Mouse (Mus musculus) layer of hippocampus, postnatal 14 days (tissue): ENCODE measurements around the gene Mllt3. TPM values are rescaled to one million over a fixed set of nuclear protein-coding genes. Genes with fewer than 3 reads are reported as not detected.

Experiments used
- DNase-seq, 2 experiments: peaks; one replicate each; pipeline ENCODE4 v3.0.0; 2021 to 2022; ENCODE audit warnings: low spot score in 2 of 2, mixed read lengths in 1 of 2
- total RNA-seq, 2 experiments: library from RNA; stranded (reverse); gene quantifications; 2 replicates each; pipeline ENCODE4 v1.2.3; 2021

Gene Mllt3
- total RNA-seq, 2 experiments from 2014 or later, result 46.8 to 47.3 TPM

- DNase-seq, result no peak
Measured at GRCm38 (mm10) chr4:87954421-87955083, 78.6 kb downstream of the Mllt3 start.

DNA sequence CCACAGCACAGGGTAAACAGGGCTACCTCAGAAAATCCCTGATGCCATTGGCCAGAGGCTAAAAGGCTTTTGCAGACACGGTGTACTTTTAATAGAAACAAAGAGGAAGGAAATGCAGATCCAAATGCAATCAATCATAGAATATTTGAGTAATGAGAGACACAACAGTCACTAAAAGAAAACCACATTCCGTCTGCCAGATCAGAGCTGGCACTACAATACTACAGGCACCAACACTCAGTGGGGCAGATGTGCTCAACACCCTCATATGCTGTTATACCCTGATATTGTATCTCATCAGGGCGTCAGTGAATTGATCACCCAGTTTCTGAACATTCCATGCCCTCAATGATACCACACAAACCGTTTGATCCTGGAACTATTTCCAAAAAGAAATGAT lies 79.4 kb downstream of the Mllt3 start:
- no peak for DNase-seq

- DNase-seq, result no peak
Measured at GRCm38 (mm10) chr4:87953268-87953667, 79.9 kb downstream of the Mllt3 start.

DNA sequence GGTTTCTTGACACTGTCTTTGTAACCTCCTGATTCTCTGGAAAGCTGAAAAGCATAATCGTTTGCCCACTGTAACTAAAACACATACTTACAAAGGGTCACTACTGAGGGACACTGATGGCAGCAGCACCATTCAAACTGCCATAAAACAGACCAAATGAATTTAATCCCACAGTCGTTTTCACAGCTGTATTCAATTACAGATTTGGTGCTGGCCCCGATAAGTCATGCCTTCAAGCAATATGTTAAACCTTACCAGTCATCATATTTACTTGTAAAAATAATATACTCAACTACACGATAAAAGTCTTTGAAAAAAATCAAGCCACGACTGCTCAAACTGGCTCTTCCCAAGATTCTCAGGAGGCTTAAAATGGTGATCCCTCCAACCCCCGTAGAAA lies 83.7 kb downstream of the Mllt3 start:
- DNase-seq, result no peak

- no peak for DNase-seq
Measured at GRCm38 (mm10) chr4:87944320-87944719, 88.8 kb downstream of the Mllt3 start.

DNA sequence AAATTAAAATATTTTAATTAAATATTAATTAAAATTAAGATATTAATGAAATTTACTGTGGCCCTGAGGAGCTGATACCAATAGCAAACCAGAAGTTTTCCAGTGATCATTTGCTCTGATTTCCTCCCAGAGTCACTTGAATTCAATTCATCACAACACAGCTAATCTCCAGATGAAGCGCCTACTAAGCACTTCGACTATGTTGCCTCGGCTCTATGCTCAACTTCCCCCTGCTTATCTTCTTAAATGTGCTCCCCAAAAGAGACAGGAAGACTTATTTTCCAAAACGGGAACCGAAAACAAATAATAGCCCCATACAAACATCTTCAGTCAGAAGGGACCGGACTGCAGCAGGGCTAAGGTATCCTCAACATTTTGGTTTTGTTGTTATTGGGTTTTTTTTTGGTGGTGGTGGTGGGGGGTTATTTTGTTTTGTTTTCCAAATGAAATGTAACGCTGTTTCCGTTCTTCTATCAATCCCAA lies 90.2 kb downstream of the Mllt3 start:
- no peak for DNase-seq

DNA sequence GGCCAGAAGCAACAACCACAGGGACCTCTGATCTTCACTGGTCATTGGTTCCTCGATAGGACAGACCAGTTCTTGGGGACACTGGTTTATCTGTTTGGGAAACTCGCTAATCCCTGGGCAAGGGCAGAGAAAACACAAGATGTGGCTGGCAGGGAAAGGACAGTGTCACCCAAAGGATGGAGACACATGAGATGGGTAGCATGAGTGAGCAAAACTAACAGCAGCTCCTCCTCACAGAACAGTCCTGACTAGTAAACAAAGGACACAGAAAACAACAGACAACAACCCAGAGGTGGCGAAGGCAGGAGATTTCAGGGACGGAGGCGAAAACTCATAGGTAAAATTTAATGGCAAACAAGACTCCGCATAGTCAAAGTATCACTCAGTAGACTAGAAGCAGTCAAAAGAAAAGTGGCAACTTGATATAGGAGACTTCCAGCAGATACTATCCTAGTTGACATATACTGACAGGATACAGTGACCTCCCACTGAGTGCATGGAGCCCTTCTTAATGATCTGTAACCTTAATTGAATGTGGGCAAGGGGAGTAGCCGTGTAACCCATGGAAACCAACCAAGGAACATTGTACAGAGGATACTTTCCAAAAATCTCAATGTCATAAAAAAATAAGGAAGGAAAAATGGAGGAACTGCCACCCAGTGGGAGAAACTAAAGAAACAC lies 93.5 kb downstream of the Mllt3 start:
- DNase-seq, result no peak

GRCm38 (mm10) chr4:87936326-87936725 lies 96.8 kb downstream of the Mllt3 start:
- no peak for DNase-seq

DNA sequence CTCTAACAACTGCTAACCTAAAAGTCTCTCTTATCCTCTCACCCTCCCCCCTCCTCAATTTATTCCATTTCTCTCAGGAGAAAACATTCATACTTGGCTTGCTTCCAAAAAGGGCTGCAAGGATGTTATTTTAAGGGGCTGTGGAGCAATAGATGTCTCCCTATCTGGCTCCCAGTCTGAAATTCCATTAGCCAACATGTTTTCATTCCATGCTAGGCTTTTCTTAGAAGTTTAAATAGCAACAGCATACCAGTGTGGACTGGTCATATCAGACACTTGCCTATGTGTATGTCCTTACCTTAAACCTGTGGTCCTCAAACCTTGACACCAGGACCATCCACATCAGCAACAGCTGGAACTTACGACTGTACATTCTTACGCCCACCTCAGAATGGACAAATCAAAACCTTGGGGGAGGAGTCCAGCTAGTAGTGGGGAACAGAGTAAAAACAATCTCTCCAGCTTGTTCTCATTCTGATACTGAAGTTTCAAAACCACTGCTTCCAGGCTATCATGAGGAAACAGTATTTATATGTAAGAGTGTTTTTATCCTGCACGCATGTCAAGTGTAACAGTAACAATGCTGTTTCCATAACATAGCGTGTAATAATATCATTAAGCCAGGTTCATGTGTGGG lies 99.3 kb downstream of the Mllt3 start:
- DNase-seq, result no peak

- DNase-seq, result no peak
Measured at GRCm38 (mm10) chr4:87930356-87931245, 102.6 kb downstream of the Mllt3 start.

DNA sequence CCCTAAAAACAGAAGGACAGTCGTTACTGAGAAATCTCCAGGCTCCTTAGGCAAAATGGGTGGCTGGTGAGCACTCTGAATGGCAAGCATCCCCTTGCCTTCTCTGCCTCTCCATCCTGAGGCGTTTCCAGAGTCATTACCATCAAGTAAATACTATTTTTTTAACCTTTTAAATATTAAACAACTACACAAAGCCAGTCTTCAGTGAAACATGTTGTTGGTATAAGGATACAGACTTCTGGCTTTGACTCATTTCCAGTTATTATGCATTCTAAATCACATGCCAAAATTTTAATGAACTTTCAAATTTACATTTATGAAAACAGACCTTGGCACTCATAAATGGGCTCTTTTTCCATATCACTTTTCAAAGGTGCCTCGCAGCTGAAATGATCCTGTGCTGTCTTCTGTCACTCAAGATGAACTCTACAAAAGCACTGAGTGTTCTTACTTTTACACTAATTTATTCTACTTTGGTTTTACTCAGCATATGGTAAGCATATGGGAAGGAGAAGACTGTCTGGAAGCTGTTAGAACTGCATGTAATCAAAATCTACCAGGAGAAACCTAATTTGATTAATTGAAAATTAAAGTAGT lies 104.5 kb downstream of the Mllt3 start:
- DNase-seq, result peak in 1 of 2 experiments; percentile 38

- DNase-seq, result no peak
Measured at GRCm38 (mm10) chr4:87927354-87927753, 105.8 kb downstream of the Mllt3 start.

- no peak for DNase-seq
Measured at GRCm38 (mm10) chr4:87920664-87921063, 112.5 kb downstream of the Mllt3 start.

GRCm38 (mm10) chr4:87911172-87911994 lies 121.8 kb downstream of the Mllt3 start:
- no peak for DNase-seq

DNA sequence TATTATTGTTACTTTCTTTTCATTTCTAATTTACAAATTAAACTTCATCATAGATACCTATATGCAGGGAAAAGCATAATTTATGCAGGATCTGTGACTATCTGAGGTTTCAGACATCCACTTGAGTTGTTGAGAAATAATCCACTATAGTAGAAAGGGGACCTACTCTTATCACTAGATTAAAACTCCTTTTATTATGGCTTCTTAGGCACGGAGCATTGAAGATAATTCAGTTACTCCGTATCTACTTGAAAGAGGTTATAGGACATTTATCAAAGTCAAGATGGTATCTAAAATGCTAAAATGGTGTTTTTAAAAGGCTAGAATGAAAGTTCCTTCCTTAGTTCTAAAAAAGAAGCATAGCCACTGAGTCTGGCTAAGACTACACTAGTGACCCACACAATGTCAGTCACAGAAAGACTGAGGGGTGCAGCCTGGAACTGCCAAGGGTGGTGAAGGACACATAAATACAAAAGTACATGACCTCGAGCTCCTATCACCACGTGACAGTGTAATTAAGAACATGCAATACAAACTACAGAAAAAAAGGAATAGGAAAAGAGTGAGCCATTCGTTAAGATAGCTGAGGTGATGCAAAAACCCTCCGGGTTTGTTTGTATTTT lies 127.9 kb downstream of the Mllt3 start:
- no peak for DNase-seq

DNA sequence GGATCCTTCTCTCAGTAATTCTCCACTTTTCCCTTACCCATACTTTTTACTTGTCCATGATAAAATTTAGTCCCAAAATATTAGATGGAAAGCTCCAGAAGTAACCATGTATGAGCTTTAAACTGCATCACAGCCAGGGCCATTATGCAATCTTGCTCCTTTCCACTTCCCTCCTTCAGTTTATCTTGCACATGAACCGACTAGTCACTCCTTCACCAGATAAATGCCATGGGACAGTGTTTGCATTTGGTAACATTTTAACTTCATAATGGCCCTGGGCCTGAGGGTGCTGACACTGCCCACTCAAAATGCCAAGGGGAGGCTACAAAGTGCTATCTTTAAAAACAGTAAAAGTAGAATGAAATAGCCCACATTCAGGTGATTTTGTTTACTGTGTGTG lies 128.4 kb downstream of the Mllt3 start:
- DNase-seq, result no peak

DNA sequence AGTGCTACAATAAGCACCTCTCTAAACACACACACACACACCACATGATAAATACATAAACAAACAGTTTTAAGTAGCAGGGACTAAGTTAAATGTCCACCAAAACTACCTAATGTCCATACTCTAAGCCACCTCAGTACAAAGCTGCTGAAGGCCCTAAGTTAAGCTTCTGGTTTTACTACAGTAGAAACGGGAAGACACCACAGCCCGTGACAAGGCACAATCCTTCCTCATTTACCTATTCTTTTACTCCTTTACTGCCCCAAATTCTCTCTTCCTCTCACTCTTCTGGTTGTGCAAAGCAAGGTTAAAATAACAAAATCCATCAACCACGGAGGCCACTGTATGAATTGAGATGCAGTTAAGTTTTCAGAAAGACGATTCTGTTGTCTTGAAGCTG lies 130.6 kb downstream of the Mllt3 start:
- no peak for DNase-seq

DNA sequence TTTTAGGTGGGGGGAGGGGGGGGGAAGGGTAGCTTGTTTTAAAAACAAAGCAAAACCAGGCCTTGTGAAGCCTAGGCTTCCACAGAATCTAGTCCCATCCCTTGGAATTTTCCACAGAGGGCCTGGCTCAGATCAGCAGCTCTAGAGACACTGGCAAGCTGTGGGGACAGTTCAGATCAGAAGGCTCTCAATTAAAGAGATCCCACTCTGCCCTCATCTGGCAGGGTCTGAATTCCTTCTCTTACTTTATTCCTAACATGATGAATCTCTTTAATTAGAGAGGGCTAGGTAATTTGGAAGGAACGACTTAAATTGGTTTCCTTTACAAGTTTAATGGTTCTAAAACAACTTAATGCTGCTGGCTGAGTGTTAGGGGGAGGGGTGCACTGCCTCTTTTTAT lies 132.0 kb downstream of the Mllt3 start:
- peak in 1 of 2 experiments; percentile 26 for DNase-seq

DNA sequence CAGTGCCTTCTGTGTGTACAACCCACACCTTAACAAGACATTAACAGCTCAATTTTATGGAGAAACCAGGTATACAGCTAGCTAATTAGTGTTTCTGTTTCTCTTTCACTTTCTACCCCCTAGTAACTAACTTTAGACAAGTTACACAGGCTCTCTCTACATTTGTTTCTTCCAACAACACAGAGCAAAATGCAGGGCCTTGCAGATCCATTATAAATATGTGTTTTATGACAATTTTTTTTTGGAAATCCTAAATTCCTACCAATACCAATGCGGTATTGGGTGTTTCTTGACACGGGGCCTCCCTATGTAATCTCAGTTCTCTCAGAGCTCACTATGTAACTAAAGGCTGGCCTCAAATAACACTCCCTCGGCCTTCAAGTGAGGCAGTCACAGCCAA lies 139.7 kb downstream of the Mllt3 start:
- no peak for DNase-seq

DNA sequence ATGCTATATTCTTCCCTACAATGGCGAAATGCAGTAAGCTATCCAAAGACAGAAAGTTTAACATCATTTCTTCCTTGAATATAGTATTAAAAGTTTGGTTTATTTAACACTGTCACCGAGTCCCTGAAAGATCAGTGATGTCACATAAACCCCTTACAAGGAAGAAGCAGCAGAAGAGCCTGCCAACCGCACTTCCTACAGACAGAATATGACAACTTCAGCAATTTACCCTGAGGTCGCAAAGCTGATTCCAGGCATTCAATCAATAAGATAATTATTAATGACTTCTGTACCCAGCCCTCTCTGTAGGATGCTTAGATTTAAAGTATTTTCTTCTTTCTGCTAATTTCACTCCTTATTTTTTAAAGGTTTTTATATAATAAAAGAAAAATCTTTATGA lies 140.2 kb downstream of the Mllt3 start:
- no peak for DNase-seq
